Mouse (Mus musculus) MEL-GATA-1-ER (cell line): ENCODE measurements around the gene Ncor2.

Source experiments
- DNase-seq: peaks from one replicate; pipeline ENCODE4 v3.0.0-alpha.2; 2012; ENCODE audit warnings: low read depth; ENCODE audit errors: extremely low read depth

Ncor2 gene

DNA sequence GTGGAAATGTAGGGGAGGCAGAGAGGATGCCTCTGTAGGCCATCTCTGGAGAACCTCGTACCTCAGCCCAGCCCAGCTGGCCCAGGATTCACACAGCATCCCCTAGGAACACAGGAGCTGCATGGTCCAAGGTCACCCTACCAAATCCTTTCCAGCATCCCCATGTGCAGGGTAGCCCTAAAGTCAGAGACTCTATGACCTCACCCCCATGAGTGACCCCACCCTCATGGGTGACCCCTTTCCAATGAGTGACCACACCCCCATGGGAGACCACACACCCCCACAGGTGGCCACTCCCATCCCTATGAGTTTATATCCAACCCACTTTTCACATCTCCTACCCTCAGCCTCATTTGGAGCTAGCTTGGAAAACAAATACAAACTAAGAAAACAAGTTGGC lies 51.1 kb downstream of the Ncor2 start:
- no peak for DNase-seq

DNA sequence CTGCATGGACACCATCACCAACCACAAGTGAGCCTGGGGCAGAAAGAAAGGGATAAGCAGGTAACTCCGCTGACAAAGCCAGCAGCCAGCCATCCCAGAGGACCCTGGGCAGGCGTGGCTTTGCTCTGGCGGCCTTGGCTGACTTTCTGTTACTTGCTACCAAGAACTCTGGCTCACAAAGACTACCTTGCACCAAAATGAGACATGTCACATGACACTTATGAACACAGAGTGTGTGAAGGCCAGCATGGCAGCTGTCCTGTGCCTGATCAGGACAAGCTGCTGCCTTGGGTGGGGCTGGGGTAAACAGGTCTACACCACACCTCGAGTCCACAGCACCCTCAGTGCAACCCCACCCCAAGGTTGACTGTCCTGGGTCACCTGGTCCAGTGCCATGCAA lies 51.6 kb downstream of the Ncor2 start:
- no peak for DNase-seq

GRCm38 (mm10) chr5:125125966-125126464 lies 53.0 kb downstream of the Ncor2 start:
- DNase-seq, result no peak

DNA sequence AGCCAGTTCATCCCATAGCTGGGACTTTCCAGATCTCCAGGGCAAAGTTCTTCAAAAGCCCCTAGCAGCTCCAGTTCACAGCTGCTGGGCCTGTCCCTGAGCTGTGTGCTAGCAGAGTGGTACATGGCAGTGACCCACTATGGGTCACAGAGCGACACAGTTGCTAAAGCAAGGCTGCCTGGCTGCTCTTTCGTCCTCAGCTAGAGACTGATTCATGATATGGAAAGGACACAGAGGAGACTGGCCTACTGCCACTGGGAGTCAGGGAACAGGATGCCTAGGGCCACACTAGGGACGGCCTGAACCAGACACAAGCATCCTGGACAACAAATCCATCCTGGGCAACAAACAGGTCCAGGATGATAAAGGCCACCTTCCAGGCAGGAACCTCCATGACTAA lies 53.8 kb downstream of the Ncor2 start:
- no peak for DNase-seq

DNA sequence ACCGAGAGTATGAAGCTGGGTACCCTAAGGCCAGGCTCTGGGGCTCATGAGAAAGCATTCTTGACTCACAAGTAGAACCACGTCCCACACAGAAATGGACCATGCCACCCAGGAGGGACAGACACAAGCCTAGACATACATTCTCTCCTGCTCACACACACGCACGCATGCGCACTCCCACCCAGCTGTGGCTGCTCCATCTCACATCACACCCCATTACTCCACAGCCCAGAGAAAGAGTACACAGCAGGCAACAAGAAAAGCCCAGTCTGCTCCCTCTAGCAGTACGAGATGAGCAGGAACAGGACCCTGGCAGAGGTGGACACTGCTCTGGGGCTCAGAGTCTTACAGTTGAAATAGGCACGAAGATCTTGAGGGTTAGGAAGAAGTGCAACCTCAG lies 55.0 kb downstream of the Ncor2 start:
- DNase-seq, result no peak

DNA sequence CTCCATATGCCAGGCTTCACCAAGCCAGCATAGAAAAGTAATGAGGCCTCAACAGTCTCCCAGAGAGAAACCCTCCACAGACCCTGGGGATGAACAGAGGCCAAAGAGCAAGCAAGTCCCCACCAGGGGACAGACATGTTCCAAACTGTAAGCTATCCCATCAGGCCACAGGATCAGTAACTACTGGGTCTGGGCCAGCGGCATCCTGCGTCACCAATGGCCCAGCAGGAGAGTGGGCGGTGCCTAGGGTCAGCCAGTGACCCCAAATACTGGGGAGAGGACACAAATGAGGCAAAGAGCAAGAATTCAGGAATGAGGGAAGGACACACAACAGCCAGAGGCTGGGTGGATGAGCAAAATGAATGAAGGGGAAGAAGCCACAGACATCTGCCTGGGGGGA lies 55.8 kb downstream of the Ncor2 start:
- no peak for DNase-seq

DNA sequence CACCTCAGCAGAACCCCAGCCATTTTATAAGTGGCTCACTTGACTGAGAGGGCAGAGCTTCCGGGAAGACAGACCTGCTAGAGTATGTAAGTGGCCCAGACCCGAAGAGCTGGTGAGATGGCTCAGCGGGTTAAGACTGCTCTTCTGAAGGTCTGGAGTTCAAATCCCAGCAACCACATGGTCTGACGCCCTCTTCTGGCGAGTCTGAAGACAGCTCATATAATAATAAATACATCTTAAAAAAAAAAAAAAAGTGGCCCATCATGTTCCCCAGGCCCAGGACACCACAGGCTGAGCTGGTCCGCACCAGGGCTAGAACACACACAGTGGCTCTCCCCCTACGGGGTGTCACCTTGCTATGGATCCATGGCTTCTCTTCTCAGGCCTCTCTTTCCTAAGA lies 56.5 kb downstream of the Ncor2 start:
- no peak for DNase-seq

DNA sequence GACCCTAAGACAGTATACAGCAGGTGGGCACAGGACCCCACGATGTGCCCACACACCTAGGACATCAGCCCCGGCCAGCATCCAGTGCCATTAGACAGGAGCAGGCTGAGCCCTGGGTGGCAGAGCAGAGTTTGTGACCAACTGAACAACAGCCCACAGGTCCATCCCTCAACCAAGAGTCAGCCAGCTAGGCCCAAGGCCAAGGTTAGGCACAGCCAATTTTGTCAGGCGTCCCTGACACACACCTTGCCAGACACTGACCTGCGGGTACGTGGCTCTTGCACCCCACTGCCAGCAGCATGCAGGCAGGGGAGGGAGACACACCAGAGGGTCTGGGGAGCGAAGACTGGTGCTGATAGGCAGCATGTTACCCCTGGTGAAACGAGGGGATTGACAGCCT lies 57.0 kb downstream of the Ncor2 start:
- no peak for DNase-seq

DNA sequence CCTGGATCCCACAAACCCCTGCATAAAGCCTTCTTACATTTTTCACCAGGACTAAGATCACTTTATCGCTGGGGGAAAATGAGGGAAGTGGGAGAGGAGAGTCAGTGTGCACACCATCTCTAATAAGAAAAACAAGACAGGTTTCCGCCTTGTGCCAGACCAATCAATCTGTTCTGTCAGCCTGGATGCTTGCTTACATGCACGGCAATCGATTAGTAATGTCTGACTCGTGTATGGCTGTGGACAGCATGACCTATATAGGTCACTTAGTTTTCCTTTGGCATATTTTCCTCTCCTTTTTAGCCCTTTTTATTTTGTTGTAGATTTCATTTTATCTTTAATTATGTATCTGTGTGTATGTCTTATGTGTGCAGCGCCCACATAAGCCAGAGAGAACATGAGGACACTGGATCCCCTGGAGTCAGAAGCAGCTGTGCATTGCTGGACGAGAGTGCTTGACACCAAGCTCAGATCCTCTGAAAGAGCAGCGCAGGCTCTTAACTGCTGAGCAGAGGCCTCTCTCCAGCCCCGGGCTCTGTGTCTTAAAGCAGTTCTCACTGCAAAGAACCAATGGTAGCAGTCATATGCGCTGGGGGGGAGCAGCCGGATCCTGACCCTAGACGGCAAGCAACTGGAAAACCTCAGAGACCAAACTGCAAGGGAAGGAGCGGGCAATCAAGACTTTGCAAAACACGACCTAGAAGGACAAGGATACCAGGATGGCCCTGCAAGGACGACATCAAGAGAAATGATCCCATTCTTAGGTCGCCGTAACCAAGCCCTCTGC lies 58.3 kb downstream of the Ncor2 start:
- DNase-seq, result no peak

DNA sequence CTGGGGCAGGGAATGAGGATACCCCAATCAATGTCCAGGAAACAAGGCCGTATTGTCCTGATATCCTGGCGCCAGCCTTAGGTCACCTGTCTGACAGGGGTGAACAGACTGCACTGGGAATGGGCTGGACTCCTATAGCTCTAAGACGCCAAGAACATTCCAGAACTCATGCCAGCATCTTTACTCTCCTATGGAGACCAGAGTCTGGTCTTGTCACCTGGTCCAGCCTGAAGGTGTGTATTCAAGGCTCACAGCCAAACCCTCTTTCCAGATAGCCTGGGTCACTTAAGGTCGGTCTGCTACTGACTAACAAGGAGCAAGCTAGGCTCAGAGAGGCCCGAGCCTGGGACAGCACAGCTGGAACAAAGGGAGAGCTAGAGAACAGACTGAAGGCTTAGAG lies 61.8 kb downstream of the Ncor2 start:
- DNase-seq, result no peak

DNA sequence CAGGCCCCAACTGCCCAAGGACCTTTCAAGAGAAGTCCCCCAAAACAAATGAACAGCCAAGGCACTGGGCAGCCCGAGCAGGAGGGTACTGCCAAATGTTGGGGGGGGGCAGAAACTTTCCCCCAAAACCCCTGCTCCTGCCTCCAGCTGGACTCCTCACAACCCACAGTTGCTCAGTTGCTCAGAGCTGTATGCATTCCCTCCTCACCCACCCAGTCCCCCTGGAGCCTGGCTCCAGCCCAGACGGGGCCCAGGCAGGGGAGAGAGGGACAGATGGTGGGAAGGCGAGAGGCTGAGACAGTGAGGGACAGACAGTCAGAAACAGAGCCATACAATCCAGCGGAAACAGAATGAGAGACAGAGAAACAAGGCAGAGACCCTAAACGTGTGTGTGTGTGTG lies 66.0 kb downstream of the Ncor2 start:
- DNase-seq, result no peak

DNA sequence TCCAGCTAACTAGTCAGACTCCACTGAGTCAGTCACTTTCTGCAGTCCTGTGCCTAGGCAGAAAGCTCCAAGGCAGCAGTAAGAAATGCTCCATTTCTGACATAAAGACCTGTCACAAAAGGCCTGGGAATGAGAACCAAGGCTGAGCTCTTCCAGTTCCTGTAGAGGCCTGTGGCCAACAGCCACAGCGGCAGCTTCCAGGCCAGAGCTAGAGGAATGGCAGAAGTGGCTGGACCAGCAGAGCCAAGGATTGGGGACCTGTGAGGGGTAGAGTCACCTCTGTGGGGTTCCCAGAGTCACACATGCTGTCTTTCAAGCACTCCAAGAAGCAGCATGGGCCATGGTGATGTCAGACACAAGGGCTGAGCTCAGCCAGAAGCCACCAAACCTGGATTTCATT lies 66.4 kb downstream of the Ncor2 start:
- no peak for DNase-seq

GRCm38 (mm10) chr5:125111137-125111536 lies 67.9 kb downstream of the Ncor2 start:
- no peak for DNase-seq

- DNase-seq, result no peak
Measured at GRCm38 (mm10) chr5:125110722-125111121, 68.3 kb downstream of the Ncor2 start.

- no peak for DNase-seq
Measured at GRCm38 (mm10) chr5:125110196-125110595, 68.8 kb downstream of the Ncor2 start.

- no peak for DNase-seq
Measured at GRCm38 (mm10) chr5:125107011-125107651, 71.9 kb downstream of the Ncor2 start.

GRCm38 (mm10) chr5:125106191-125106590 lies 72.8 kb downstream of the Ncor2 start:
- DNase-seq, result no peak

DNA sequence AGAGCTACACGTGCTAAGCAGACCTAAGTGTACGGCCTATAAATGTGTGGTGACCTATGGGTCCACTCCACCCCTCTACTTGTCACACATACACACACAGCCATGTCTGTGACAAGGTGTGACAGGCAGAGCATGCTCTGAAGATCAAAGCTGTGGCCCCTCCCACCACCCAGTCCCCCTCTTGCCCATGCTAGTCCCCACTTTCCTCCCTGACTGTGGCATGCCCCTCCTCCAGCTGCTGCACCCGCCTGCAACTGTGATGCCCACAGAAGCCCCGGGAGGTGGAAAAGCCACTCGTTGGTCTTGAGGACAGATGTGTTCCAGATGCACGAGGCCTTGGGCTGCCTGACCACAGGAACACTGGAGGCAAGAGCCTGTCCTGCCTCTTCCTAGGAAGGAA lies 74.2 kb downstream of the Ncor2 start:
- DNase-seq, result no peak

DNA sequence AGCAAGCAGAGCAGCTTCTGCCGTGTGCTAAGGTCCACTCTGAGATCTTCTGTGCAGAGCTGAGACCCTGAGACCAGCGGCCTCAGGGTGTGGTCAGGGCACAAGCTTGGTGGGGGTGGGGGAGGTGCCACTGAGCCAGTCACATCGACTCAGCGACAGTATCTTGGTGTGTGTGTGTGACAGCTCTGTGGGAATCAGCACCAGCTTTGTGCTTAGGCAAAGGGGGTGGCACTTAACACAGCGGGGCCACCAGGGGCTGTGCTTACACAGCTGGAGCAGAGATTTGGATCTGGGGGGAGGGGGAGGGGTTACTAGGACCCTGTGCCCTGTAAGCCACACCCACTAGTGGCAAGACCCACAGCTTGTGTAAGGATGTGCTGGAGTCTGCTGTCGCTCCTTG lies 75.6 kb downstream of the Ncor2 start:
- no peak for DNase-seq

- no peak for DNase-seq
Measured at GRCm38 (mm10) chr5:125102907-125103306, 76.1 kb downstream of the Ncor2 start.

DNA sequence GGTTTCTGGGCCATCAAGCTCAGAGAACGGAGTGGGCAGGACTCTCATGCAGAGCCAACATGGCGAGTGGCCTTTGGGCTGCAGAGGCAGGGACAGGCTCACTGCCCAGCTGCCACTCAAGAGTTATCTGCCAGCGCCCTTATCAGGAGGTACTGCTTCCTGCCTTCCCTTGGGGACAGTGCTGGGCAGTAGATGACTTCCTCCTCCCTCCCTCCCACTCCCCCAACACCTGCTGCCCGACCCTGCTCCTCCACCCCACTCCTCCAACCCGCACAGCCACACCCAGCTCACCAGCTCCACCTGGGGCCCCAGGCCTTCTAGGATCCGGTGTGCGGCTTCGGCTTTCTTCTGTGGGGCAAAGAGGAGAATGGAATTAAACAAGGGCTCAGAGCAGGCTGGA lies 76.7 kb downstream of the Ncor2 start:
- DNase-seq, result no peak

GRCm38 (mm10) chr5:125099785-125100350 lies 79.2 kb downstream of the Ncor2 start:
- no peak for DNase-seq

GRCm38 (mm10) chr5:125098692-125099091 lies 80.3 kb downstream of the Ncor2 start:
- no peak for DNase-seq
